Mouse (Mus musculus) MEL (cell line): ENCODE results near the gene Idh3b. TPM values are rescaled to one million over a fixed set of nuclear protein-coding genes. Genes with fewer than 3 reads are reported as not detected.

Experiments used
- DNase-seq: peaks from one replicate; pipeline ENCODE4 v3.0.0; 2011; ENCODE audit warnings: low read depth, low spot score
- H3K27ac ChIP-seq: 2 replicates; pipeline ENCODE4 v1.5.1; 2012; ENCODE audit warnings: low read depth, mild to moderate bottlenecking, control low read depth, low read length, moderate library complexity; ENCODE audit not compliant: control insufficient read depth
- H3K27me3 ChIP-seq, 2 experiments: fragments of 150-350 bp in 1 of 2; sonication (generic) in 1 of 2; 2 replicates each; pipeline ENCODE4 v1.6.1; 2012; ENCODE audit warnings: low read length in 2 of 2, mild to moderate bottlenecking in 2 of 2, improper control_type of control experiment in 1 of 2, moderate library complexity in 1 of 2; ENCODE audit not compliant: insufficient read depth in 2 of 2, control insufficient read depth in 1 of 2
- H3K36me3 ChIP-seq, 2 experiments: 2 replicates each; pipeline ENCODE4 v1.6.1; 2012 to 2014; ENCODE audit warnings: low read length in 2 of 2, improper control_type of control experiment in 1 of 2, inconsistent platforms in 1 of 2, mild to moderate bottlenecking in 1 of 2; ENCODE audit not compliant: insufficient read depth in 2 of 2, control insufficient read depth in 1 of 2
- H3K4me1 ChIP-seq, 2 experiments: fragments of 150-350 bp in 1 of 2; sonication (generic) in 1 of 2; 2 replicates each; pipeline ENCODE4 v1.6.1; 2012; ENCODE audit warnings: low read length in 2 of 2, improper control_type of control experiment in 1 of 2, mild to moderate bottlenecking in 1 of 2; ENCODE audit not compliant: insufficient read depth in 2 of 2, control insufficient read depth in 1 of 2
- H3K4me3 ChIP-seq, 2 experiments: fragments of 150-350 bp in 1 of 2; sonication (generic) in 1 of 2; 2 replicates each; pipeline ENCODE4 v1.5.1; 2012; ENCODE audit warnings: low read depth in 2 of 2, low read length in 2 of 2, mild to moderate bottlenecking in 2 of 2, moderate library complexity in 2 of 2, control low read depth in 1 of 2, improper control_type of control experiment in 1 of 2; ENCODE audit not compliant: control insufficient read depth in 1 of 2, insufficient read depth in 1 of 2
- H3K79me2 ChIP-seq: 2 replicates; pipeline ENCODE4 v1.6.1; 2012; ENCODE audit warnings: mild to moderate bottlenecking, low read length, moderate library complexity; ENCODE audit not compliant: control insufficient read depth, poor library complexity, insufficient read depth
- H3K9ac ChIP-seq: 2 replicates; pipeline ENCODE4 v1.6.1; 2012; ENCODE audit warnings: low read depth, mild to moderate bottlenecking, control low read depth, low read length, moderate library complexity; ENCODE audit not compliant: control insufficient read depth, poor library complexity, severe bottlenecking
- H3K9me3 ChIP-seq: fragments of 150-350 bp; sonication (generic); replicated peaks from 2 replicates; pipeline ENCODE4 v1.6.1; 2012; ENCODE audit warnings: mild to moderate bottlenecking, low read length, improper control_type of control experiment, moderate library complexity; ENCODE audit not compliant: insufficient read depth
- BHLHE40 ChIP-seq: IDR thresholded peaks from 2 replicates; pipeline ENCODE4 v1.6.1; 2012; ENCODE audit warnings: low read depth, mild to moderate bottlenecking, inconsistent platforms, low read length, improper control_type of control experiment, borderline replicate concordance
- CHD1 ChIP-seq: IDR thresholded peaks from 2 replicates; pipeline ENCODE4 v1.6.1; 2012; ENCODE audit warnings: low read depth, mild to moderate bottlenecking, inconsistent platforms, low read length, improper control_type of control experiment
- CHD2 ChIP-seq: IDR thresholded peaks from 2 replicates; pipeline ENCODE4 v1.6.1; 2011; ENCODE audit warnings: low read length, improper control_type of control experiment
- CTCF ChIP-seq, 3 experiments: IDR thresholded peaks in 2 of 3; conservative IDR thresholded peaks in 1 of 3; 2 replicates each; pipeline ENCODE4 v1.5.1; 2011 to 2012; ENCODE audit warnings: low read length in 3 of 3, low read depth in 2 of 3, mild to moderate bottlenecking in 2 of 3, improper control_type of control experiment in 1 of 3, inconsistent platforms in 1 of 3, mixed read lengths in 1 of 3, moderate library complexity in 1 of 3; ENCODE audit not compliant: control insufficient read depth in 1 of 3, insufficient read depth in 1 of 3, poor library complexity in 1 of 3, severe bottlenecking in 1 of 3
- E2F4 ChIP-seq: IDR thresholded peaks from 2 replicates; pipeline ENCODE4 v1.6.1; 2011; ENCODE audit warnings: low read depth, low read length, improper control_type of control experiment, borderline replicate concordance
- ELF1 ChIP-seq: IDR thresholded peaks from 2 replicates; pipeline ENCODE4 v1.6.1; 2014; ENCODE audit warnings: low read depth, mild to moderate bottlenecking, inconsistent platforms, low read length, improper control_type of control experiment, moderate library complexity
- EP300 ChIP-seq, 2 experiments: IDR thresholded peaks; 2 replicates each; pipeline ENCODE4 v1.6.1; 2011; ENCODE audit warnings: improper control_type of control experiment in 2 of 2, low read length in 2 of 2, low read depth in 1 of 2, mild to moderate bottlenecking in 1 of 2
- ETS1 ChIP-seq: IDR thresholded peaks from 2 replicates; pipeline ENCODE4 v1.6.1; 2012; ENCODE audit warnings: low read depth, mild to moderate bottlenecking, inconsistent platforms, low read length, improper control_type of control experiment, moderate library complexity
- GABPA ChIP-seq: IDR thresholded peaks from 2 replicates; pipeline ENCODE4 v1.6.1; 2012; ENCODE audit warnings: low read depth, mild to moderate bottlenecking, inconsistent platforms, low read length, improper control_type of control experiment, moderate library complexity
- GATA1 ChIP-seq: IDR thresholded peaks from 2 replicates; pipeline ENCODE4 v1.6.1; 2011; ENCODE audit warnings: low read depth, low read length, improper control_type of control experiment
- HCFC1 ChIP-seq: IDR thresholded peaks from 2 replicates; pipeline ENCODE4 v1.6.1; 2012; ENCODE audit warnings: low read depth, mild to moderate bottlenecking, inconsistent platforms, low read length, improper control_type of control experiment, moderate library complexity
- JUND ChIP-seq: IDR thresholded peaks from 2 replicates; pipeline ENCODE4 v1.6.1; 2011; ENCODE audit warnings: low read depth, mild to moderate bottlenecking, improper control_type of control experiment, low read length
- KAT2A ChIP-seq: conservative IDR thresholded peaks from 2 replicates; pipeline ENCODE4 v1.6.1; 2012; ENCODE audit warnings: low read depth, low read length, improper control_type of control experiment, inconsistent platforms
- MAFK ChIP-seq: IDR thresholded peaks from 2 replicates; pipeline ENCODE4 v1.6.1; 2011; ENCODE audit warnings: low read depth, mild to moderate bottlenecking, low read length, improper control_type of control experiment, borderline replicate concordance
- MAX ChIP-seq: IDR thresholded peaks from 2 replicates; pipeline ENCODE4 v1.6.1; 2011; ENCODE audit warnings: low read length, improper control_type of control experiment
- MAZ ChIP-seq: IDR thresholded peaks from 2 replicates; pipeline ENCODE4 v1.6.1; 2012; ENCODE audit warnings: low read depth, mild to moderate bottlenecking, inconsistent platforms, low read length, improper control_type of control experiment
- MYB ChIP-seq: IDR thresholded peaks from 2 replicates; pipeline ENCODE4 v1.6.1; 2011; ENCODE audit warnings: mild to moderate bottlenecking, low read depth, low read length, improper control_type of control experiment
- MYC ChIP-seq: IDR thresholded peaks from 2 replicates; pipeline ENCODE4 v1.6.1; 2011; ENCODE audit warnings: low read depth, mild to moderate bottlenecking, low read length, improper control_type of control experiment, moderate library complexity
- NELFE ChIP-seq: IDR thresholded peaks from 2 replicates; pipeline ENCODE4 v1.6.1; 2011; ENCODE audit warnings: low read depth, low read length, improper control_type of control experiment
- NRF1 ChIP-seq: IDR thresholded peaks from 2 replicates; pipeline ENCODE4 v1.6.1; 2014; ENCODE audit warnings: low read depth, mild to moderate bottlenecking, inconsistent platforms, low read length, improper control_type of control experiment, moderate library complexity; ENCODE audit not compliant: poor library complexity, insufficient read depth, severe bottlenecking
- POLR2A ChIP-seq, 2 experiments: IDR thresholded peaks; 2 replicates each; pipeline ENCODE4 v1.6.1; 2011 to 2012; ENCODE audit warnings: low read length in 2 of 2, mild to moderate bottlenecking in 2 of 2, control low read depth in 1 of 2, improper control_type of control experiment in 1 of 2, low read depth in 1 of 2, moderate library complexity in 1 of 2; ENCODE audit not compliant: control insufficient read depth in 1 of 2, insufficient read depth in 1 of 2, poor library complexity in 1 of 2
- POLR2AphosphoS2 ChIP-seq: IDR thresholded peaks from 2 replicates; pipeline ENCODE4 v1.6.1; 2011; ENCODE audit warnings: low read length, improper control_type of control experiment
- RAD21 ChIP-seq: IDR thresholded peaks from 2 replicates; pipeline ENCODE4 v1.6.1; 2011; ENCODE audit warnings: mild to moderate bottlenecking, low read depth, low read length, improper control_type of control experiment
- SIN3A ChIP-seq: IDR thresholded peaks from 2 replicates; pipeline ENCODE4 v1.6.1; 2012; ENCODE audit warnings: low read length, improper control_type of control experiment, inconsistent platforms
- SMC3 ChIP-seq: IDR thresholded peaks from 2 replicates; pipeline ENCODE4 v1.6.1; 2011; ENCODE audit warnings: low read depth, low read length, improper control_type of control experiment
- TAL1 ChIP-seq: IDR thresholded peaks from 2 replicates; pipeline ENCODE4 v1.6.1; 2012; ENCODE audit warnings: mild to moderate bottlenecking, inconsistent platforms, low read length, moderate library complexity, mixed read lengths
- TCF12 ChIP-seq: IDR thresholded peaks from 2 replicates; pipeline ENCODE4 v1.6.1; 2014; ENCODE audit warnings: low read depth, mild to moderate bottlenecking, inconsistent platforms, low read length, improper control_type of control experiment, moderate library complexity
- UBTF ChIP-seq: IDR thresholded peaks from 2 replicates; pipeline ENCODE4 v1.6.1; 2012; ENCODE audit warnings: low read depth, mild to moderate bottlenecking, inconsistent platforms, low read length, improper control_type of control experiment, moderate library complexity, borderline replicate concordance; ENCODE audit not compliant: insufficient read depth
- USF2 ChIP-seq, 2 experiments: IDR thresholded peaks; 2 replicates each; pipeline ENCODE4 v1.6.1; 2011 to 2012; ENCODE audit warnings: improper control_type of control experiment in 2 of 2, low read length in 2 of 2, borderline replicate concordance in 1 of 2, inconsistent platforms in 1 of 2, low read depth in 1 of 2, mild to moderate bottlenecking in 1 of 2; ENCODE audit not compliant: insufficient read depth in 1 of 2
- ZC3H11A ChIP-seq: IDR thresholded peaks from 2 replicates; pipeline ENCODE4 v1.6.1; 2012; ENCODE audit warnings: low read depth, mild to moderate bottlenecking, inconsistent platforms, low read length, improper control_type of control experiment
- ZKSCAN1 ChIP-seq: IDR thresholded peaks from 2 replicates; pipeline ENCODE4 v1.6.1; 2012; ENCODE audit warnings: low read depth, mild to moderate bottlenecking, inconsistent platforms, low read length, improper control_type of control experiment, moderate library complexity
- polyA plus RNA-seq, 2 experiments: library from polyadenylated mRNA; stranded (reverse) in 1 of 2; unstranded in 1 of 2; fragments of >175 nt in 1 of 2; fragments of >200 nt in 1 of 2; gene quantifications; 2 replicates each; pipeline versions ENCODE4 v1.2.1 to v1.2.4; 2012; ENCODE audit warnings: low replicate concordance in 2 of 2, low read depth in 1 of 2; ENCODE audit not compliant: insufficient read length in 2 of 2, insufficient read depth in 1 of 2, missing spikeins in 1 of 2
- total RNA-seq: library from RNA; depleted of rRNA; stranded (reverse); fragments of 300-350 nt; gene quantifications from 2 replicates; pipeline ENCODE4 v1.2.3, GENCODE M21; 2012

Idh3b gene
- total and polyA plus RNA-seq, 3 experiments, result 210 to 1,030 (median 551) TPM

DNA sequence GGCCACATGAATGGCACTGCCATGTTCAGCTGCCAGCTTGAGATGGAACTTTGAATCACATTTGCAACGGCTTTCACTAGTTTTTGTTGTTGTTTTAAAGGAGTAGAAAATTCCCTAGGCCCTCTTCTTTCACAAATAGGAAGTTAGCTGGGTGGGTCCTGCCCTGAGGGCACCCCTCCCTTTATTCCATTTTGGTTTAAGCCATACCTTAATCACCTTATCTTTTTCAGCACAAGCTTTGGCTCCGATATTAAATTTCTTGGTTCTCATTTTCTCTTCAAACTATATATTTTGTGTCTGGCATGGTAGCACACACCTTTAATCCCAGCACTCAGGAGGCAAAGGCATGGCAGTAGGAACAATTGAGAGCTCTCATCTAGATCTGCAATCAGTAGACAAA is 45.2 kb upstream of the Idh3b start:
- H3K27me3 ChIP-seq, result no peaks in the 10 kb centered on the region
- H3K4me1 ChIP-seq, result peaks cover 3 to 12% of the 10 kb centered on the region in 2 experiments
- peak overlapping the region in 1 of 2 experiments; percentile 16; a peak in 1 of 4 replicates for H3K4me3 ChIP-seq
- H3K9me3 ChIP-seq, result no peaks in the 10 kb centered on the region
- DNase-seq, result peak; percentile 73
- TF ChIP-seq GATA1, result peak; percentile 78
- no peak for TF ChIP-seq UBTF
- peak; percentile 63 for TF ChIP-seq SIN3A
- TF ChIP-seq E2F4, result no peak
- TF ChIP-seq CHD2, result no peak
- peak; percentile 91; the same call in 1 of the 2 replicates for TF ChIP-seq CHD1
- TF ChIP-seq RAD21, result no peak
- TF ChIP-seq EP300 (IDR thresholded peaks at IDR 0.05; ENCODE audit: low read depth in 1 of 2, low read length in 2 of 2), result peak; percentile 36 to 47; a peak in 2 of 4 replicates
- TF ChIP-seq TCF12, result peak; percentile 55; the same call in 1 of the 2 replicates
- no peak for TF ChIP-seq MAZ
- TF ChIP-seq ETS1, result 0 out of 2 replicates have a peak, but pooled peaks have one; percentile 30
- no peak for TF ChIP-seq USF2 (IDR thresholded peaks at IDR 0.05; ENCODE audit: borderline replicate concordance in 1 of 2, insufficient read depth in 1 of 2, low read depth in 1 of 2, low read length in 2 of 2)
- no peak for TF ChIP-seq BHLHE40
- H3K27ac ChIP-seq, result peak overlapping the region; percentile 55; the same call in 1 of the 2 replicates
- H3K9ac ChIP-seq, result peak overlapping the region; percentile 23; the same call in 1 of the 2 replicates
- peaks cover 0 to 11% of the 10 kb centered on the region in 2 experiments; a peak in 2 of 4 replicates for H3K36me3 ChIP-seq
- H3K79me2 ChIP-seq, result no peaks in the 10 kb centered on the region

DNA sequence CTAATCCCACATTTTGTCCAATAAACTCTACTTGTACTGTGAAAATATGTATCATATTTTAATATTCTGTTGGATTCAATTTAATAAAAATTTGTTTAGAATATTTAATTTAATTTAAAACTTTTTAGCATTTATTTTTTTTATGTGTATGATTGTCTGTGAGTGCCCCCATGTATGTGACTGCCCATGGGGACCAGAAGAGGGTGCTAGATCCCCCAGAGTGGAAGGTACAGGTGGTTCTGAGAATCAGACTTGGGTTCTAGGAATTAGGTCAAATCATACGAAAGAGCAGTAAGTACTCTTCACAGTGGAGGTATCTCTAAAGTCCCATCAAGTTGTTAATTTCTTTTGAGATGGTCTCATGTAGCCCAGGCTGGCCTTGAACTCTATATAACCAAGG is 42.7 kb upstream of the Idh3b start:
- peak; percentile 31 for DNase-seq
- no peak overlapping the region for H3K27ac ChIP-seq
- peaks cover 3 to 4% of the 10 kb centered on the region in 2 experiments for H3K4me1 ChIP-seq
- H3K9ac ChIP-seq, result no peak overlapping the region
- H3K36me3 ChIP-seq, result peaks cover 0 to 3% of the 10 kb centered on the region in 2 experiments; a peak in 1 of 4 replicates
- H3K79me2 ChIP-seq, result no peaks in the 10 kb centered on the region
- no peaks in the 10 kb centered on the region for H3K27me3 ChIP-seq
- H3K9me3 ChIP-seq, result no peaks in the 10 kb centered on the region
- no peak overlapping the region for H3K4me3 ChIP-seq
- TF ChIP-seq GABPA (no peak), JUND (no peak), POLR2AphosphoS2 (no peak), USF2 (IDR thresholded peaks at IDR 0.05; ENCODE audit: borderline replicate concordance in 1 of 2, insufficient read depth in 1 of 2, low read depth in 1 of 2, low read length in 2 of 2) (no peak), ZC3H11A (peak; percentile 37), NRF1 (no peak), MAX (no peak), ELF1 (no peak), TAL1 (no peak), MAFK (no peak), KAT2A (no peak), NELFE (no peak), SMC3 (peak; percentile 57), CHD2 (no peak), CTCF (IDR thresholded peaks at IDR 0.05 in 2 of 3, conservative IDR thresholded peaks at IDR 0.05 in 1 of 3; ENCODE audit: control insufficient read depth in 1 of 3, insufficient read depth in 1 of 3, low read depth in 2 of 3, low read length in 3 of 3, poor library complexity in 1 of 3, severe bottlenecking in 1 of 3) (peak; percentile 33 to 56 (median 51); a peak in 5 of 6 replicates), ETS1 (no peak), HCFC1 (no peak), E2F4 (no peak), SIN3A (no peak), MYC (no peak), MYB (no peak), GATA1 (no peak), POLR2A (IDR thresholded peaks at IDR 0.05; ENCODE audit: control insufficient read depth in 1 of 2, insufficient read depth in 1 of 2, low read depth in 1 of 2, low read length in 2 of 2, poor library complexity in 1 of 2) (no peak), ZKSCAN1 (no peak)
